Mouse (Mus musculus) heart, postnatal 0 days (tissue): Measurements from ENCODE around the gene Frem1.

Experiments
- CTCF ChIP-seq: IDR thresholded peaks from 2 replicates; pipeline ENCODE4 v1.5.1; 2016; ENCODE audit warnings: antibody characterized with exemption, control low read depth, low read depth
- EP300 ChIP-seq: IDR thresholded peaks from 2 replicates; pipeline ENCODE4 v1.6.1; 2016; ENCODE audit warnings: antibody characterized with exemption, low read depth

DNA sequence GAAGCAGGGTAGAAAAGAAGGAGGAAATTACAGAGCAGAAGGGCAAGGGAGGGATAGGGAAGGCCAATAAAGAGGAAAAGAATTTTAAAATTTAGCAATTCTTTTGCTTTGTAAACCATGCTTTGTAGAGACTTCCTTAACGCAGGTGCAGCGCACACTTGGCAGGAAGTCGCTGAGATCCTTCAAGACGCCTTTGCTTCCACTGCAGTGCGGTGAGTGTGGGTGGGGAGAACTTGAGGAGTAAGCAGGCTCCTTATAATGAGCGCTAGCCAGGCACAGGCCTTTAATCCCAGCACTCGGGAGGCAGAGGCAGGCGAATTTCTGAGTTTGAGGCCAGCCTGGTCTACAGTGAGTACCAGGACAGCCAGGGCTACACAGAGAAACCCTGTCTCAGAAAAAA, 1.1 kb upstream of the Frem1 start:
- TF ChIP-seq CTCF: no peak
- TF ChIP-seq EP300: no peak
